Mouse (Mus musculus) splenic B cell, adult 2 months (primary cell): Measurements from ENCODE around the gene Repin1.
A peak's percentile ranks its signal among the peaks of the same experiment; 100 is the strongest.

Source experiments
- DNase-seq: peaks from one replicate; pipeline ENCODE4 v3.0.0-alpha.2; 2011; ENCODE audit warnings: low read depth, low spot score
- H3K27me3 ChIP-seq: 2 replicates; pipeline ENCODE4 v1.6.1; 2012; ENCODE audit warnings: mild to moderate bottlenecking, low read length, moderate library complexity, mixed read lengths; ENCODE audit not compliant: control insufficient read depth, poor library complexity, insufficient read depth, severe bottlenecking
- H3K36me3 ChIP-seq: 2 replicates; pipeline ENCODE4 v1.6.1; 2012; ENCODE audit warnings: mild to moderate bottlenecking, low read length, moderate library complexity, mixed read lengths; ENCODE audit not compliant: control insufficient read depth, poor library complexity, insufficient read depth, severe bottlenecking

Repin1 gene

DNA sequence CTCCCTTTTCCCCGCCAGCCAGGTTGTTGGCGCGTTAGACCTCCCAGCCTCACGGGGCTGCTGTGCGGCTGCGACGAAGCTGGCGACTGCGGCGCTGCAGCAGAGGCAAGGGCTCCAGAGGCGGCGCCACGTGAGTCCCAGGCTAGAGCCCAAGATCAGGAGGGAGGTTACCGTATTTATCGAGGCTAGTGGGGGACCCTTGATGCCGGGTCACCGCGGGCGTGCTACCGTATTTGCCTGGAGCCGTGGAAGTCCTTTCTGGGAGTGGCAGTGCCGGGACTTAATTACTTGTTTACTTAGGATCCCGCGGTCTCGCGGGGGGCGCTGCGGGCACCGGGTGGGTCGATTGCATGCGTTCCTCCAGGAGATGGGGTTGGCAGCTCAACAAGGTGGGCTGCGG is 33.3 kb downstream of the Repin1 start:
- H3K36me3 ChIP-seq, result no peaks in the 10 kb centered on the region
- no peaks in the 10 kb centered on the region for H3K27me3 ChIP-seq
- peak; percentile 43 for DNase-seq

DNA sequence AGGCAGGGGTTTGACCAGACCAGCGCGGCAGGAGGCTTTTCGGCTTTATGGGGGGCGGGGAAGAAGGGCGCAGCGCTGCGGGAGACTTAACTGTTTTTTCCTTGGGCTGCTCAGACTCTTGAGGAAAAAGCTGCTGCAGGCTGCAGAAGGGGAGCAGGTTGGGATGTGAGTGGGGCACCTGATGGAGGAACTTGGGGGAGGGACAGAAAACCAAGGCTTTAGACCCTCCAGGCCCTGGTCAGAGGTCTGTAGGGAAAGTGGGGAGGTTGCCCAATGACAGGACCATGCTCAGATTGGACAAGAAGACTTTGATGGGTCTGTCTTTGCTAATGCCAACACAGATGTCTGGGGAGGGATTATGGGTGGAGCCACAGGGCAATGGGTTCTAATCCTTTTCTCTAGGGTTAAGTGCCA is 33.8 kb downstream of the Repin1 start:
- no peaks in the 10 kb centered on the region for H3K36me3 ChIP-seq
- no peaks in the 10 kb centered on the region for H3K27me3 ChIP-seq
- DNase-seq, result no peak

DNA sequence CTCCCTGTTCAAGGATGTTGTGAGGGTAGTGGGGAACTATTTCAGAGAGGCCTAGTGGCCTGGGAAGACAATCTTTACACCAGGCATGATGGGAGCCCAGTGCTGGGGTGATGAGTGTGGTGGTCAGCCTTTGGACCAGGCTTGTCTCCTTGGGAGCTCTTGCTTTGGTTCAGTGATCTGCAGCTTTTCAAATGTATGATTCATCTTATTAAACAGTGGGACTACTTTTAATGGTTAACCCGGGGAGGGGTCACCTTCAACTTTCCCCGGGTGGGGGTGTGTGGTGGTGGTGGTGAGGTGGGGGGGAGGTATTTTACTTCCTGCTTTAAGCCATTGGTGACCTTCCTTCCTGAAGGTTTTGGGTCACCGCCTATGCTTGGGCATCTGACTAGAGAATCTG is 34.7 kb downstream of the Repin1 start:
- Histone ChIP-seq H3K36me3 (no peaks in the 10 kb centered on the region), H3K27me3 (no peaks in the 10 kb centered on the region)
- DNase-seq, result no peak

DNA sequence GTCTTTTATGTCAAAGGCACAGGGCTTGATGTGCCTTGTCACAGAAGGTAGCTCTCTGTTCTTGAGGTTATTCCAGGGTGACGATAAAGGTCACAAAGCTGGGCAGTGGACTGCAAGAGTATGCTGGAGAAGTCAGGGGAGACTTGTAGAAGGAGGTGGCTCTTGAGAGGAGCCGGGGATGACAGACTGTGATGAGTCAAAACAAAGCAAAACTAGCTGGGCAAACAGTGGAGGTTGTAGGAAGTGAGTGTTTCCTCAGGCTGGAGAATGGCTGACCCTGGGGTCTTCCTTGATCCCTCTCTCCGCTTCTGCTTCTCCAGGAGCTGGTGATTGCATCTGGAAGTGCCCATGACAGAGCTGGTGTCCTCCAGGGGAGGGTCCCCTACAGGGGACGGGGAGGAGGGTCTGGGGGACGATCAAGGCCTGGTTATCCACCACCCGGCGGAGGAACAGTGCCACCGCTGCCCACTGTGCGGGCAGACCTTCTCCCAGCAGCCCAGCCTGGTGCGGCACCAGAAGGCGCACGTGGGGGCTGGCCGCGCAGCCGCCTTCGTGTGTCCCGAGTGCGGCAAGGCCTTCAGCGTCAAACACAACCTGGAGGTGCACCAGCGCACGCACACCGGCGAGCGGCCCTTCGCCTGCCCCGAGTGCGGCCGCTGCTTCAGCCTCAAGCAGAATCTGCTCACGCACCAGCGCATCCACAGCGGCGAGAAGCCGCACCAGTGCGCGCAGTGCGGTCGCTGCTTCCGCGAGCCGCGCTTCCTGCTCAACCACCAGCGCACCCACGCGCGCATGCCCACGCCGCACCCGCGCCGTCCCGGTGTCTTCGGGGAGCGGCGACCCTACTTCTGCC is 35.4 kb downstream of the Repin1 start:
- DNase-seq, result peak; percentile 72
- no peaks in the 10 kb centered on the region for H3K36me3 ChIP-seq

DNA sequence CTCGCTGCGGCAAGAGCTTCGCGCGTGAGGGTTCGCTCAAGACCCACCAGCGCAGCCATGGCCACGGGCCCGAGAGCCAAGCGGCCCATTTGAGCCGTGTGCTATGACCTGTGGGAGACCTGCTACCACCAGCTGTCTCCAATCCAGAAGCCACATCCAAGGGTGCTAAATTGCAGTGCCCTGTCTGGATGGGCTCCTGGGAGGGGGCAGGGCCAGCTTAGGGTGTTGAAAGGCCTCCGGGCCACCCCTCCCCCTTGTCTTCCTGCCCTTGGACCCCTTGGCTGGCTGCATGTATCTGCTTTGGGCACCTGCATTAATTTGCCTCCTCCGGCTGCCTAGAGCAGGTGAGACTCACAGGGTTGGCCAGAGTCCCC is 36.0 kb downstream of the Repin1 start:
- H3K27me3 ChIP-seq, result no peaks in the 10 kb centered on the region
- no peak for DNase-seq

More for the DNA sequence above, 35.4 kb downstream of the Repin1 start:
- H3K27me3 ChIP-seq, result no peaks in the 10 kb centered on the region

DNA sequence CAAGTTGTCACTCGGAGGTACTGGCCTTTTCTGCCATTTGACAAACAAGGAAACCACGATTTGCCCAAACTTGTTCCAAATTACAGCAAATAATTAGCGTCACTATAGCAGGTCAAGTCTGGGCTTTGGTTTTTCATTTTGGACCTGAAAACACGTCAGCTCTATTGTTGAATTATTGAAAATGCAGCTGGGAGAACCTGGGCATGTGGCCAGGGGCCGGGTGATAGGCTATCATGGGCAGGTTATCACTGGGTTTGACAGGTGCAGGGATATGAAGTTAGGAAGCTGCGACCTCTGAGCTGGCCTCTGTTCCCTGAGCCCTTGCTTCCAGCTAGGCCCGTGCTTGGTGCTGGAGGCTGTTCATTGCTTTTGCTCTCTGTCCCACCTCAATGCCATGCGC is 37.1 kb downstream of the Repin1 start:
- Histone ChIP-seq H3K27me3 (no peaks in the 10 kb centered on the region), H3K36me3 (no peaks in the 10 kb centered on the region)
- no peak for DNase-seq

More for the DNA sequence above, 36.0 kb downstream of the Repin1 start:
- H3K36me3 ChIP-seq, result no peaks in the 10 kb centered on the region

DNA sequence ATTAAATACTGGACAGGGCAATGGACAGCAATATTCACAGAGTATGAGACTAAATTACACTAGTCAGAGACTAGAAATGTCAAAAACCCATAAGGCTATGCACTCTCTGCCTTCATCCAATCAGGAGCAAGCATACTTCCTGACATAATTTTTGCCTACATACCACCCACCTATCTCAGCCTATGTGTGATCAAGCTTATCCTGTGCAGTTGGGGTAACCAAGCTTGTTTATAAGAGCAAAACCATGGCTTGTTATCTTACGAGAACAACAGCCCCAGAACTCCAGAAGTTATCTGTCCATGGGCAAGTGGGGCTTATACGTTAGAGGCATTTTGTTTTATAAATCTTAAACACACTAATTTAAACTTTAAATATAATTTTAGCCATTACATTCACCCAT is 41.4 kb downstream of the Repin1 start:
- no peaks in the 10 kb centered on the region for H3K36me3 ChIP-seq
- H3K27me3 ChIP-seq, result no peaks in the 10 kb centered on the region
- DNase-seq, result no peak

DNA sequence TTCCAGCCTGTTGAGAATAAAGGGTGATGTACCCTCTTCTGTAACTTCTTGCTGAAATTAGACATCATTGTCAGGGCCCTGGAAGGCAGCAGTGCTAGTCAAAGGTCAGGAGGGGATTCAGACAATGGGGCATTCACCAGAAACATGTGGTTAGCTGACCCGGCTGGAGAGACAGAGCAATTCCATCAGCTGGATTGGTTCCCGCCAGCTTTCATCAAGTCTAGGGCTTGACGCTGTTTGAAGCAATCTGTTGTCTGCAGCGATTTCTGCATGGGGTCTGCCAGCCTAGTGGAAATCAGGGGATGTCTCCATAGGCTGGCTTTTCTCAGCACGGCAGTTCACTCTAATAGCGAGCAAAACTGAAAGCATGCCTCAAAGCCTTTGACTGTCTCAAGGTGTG is 42.8 kb downstream of the Repin1 start:
- no peak for DNase-seq
- Histone ChIP-seq H3K36me3 (no peaks in the 10 kb centered on the region), H3K27me3 (no peaks in the 10 kb centered on the region)

DNA sequence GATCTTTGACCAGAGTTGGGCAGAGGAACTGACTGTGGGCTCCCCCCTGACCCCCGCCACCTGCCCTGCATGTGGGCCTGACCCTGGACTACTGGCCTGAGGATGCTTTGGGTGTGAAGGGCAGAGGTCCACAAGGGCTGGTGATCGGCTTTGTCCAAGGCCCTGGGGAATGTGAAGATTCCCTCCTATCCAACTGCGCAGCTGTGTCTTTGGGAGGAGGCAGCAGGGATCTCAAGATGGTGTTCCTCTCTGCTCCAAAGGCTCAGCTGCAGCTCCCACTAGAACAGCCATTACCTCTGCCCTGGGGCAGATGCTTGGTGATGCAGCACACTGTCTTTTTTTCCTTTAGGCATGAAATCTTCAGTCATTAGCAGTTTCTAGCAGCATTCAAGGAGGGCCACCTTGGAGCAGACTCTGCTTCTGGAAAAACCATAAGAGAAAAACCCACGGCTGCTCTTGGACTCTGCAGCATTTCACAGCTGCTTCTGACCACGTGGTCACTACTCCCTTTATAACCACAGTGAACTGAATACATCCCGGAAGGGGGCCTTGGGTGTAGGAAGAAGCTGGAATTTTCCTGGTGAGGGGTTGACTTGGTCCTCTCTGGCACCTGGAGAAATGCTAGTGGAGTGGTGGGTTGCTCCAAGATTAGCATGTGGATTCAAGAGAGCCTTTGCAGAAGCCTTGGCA is 44.3 kb downstream of the Repin1 start:
- H3K27me3 ChIP-seq, result no peaks in the 10 kb centered on the region
- no peak for DNase-seq

DNA sequence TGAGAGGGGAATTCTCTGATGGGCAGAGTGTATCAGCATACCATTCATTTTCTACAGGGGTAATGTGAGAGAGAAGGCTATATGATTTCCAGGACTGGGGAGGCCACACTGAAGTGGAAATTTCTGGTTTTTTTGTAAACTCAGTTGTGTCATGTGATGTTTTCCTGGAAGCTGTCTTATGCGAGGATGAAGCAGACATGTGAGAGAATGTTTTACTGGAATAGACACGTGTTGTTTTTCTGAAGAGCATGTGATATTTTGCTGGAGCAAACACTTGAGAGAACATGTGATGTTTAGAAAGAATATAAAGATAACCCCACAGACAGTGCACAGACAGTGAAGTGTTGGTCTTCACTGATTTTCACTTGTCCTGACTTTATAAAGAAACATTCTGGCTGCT is 44.9 kb downstream of the Repin1 start:
- no peak for DNase-seq
- no peaks in the 10 kb centered on the region for H3K36me3 ChIP-seq

More for the DNA sequence above, 44.3 kb downstream of the Repin1 start:
- no peaks in the 10 kb centered on the region for H3K36me3 ChIP-seq

DNA sequence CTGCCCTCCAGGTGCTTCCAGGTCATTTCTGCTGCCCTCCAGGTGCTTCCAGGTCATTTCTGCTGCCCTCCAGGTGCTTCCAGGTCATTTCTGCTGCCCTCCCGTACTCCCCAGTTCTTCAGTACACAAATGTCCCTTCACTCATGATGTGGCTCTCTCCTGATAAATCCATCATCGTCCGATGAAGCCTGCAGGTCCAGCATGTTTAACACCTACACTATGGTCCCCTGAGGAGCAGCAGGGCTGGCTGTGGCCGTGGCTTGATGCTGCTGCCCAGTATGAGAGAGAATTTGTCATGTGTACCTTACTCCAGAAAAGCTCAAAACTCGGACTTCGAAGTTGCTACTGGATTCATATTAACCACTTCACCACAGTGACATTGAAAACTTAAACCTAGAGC is 47.7 kb downstream of the Repin1 start:
- no peaks in the 10 kb centered on the region for H3K27me3 ChIP-seq
- H3K36me3 ChIP-seq, result no peaks in the 10 kb centered on the region
- no peak for DNase-seq

More for the DNA sequence above, 44.9 kb downstream of the Repin1 start:
- no peaks in the 10 kb centered on the region for H3K27me3 ChIP-seq

DNA sequence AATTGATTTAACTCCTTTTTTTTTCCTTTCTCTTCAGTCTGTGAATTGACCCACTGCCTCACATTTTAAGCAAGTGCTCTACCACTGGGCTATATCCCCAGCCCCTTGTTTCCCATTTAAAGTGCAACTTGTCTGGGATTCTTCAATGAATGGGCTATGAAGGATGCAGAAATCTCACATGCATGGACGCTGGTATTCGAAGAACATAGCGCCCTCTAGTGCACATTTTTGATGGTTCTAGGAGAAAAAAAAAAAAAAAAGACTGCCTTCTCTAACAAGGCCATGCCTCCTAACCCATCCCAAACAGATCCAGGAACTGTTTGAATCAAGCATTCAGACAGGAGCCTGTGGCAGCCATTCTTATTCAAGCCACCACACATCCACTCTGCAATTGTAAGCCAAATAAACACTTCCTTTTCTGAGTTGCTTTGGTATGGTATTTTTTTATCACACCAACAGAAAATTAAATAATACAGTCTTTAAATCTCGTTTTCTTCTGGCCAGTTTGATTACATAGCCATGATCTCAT is 49.1 kb downstream of the Repin1 start:
- H3K36me3 ChIP-seq, result no peaks in the 10 kb centered on the region
- no peaks in the 10 kb centered on the region for H3K27me3 ChIP-seq
- DNase-seq, result peak; percentile 83

DNA sequence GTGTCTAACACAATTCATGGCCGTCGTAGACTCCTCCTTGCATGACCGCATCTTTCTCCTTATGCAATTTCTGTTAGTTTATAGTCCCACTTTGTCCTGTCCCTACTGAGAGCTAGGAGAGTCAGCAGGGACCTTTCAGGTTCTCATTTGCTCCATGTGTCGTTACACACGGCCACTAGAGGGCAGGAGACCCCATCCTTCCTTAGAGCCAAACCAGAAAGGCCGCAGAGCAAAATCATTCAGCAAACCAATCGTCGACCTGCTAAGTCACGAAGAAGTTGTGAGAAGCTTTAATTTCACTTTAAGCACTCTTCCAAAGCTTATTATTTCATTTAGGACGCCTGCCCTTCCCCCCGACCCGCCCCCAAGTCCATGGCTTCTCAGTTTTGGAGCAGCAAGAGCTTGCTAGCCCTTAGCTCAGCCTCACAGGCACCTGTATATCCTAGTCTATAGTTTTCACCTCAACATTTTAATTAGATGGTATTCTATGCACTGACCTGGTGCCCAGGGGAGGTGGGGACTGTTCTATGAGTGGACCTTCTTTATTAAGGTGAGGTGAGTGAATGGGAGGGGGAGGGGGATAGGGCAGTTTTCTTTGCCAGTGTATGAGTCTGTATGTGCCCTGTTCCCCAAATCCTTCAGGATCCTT is 52.1 kb downstream of the Repin1 start:
- DNase-seq, result peak; percentile 90
- Histone ChIP-seq H3K27me3 (no peaks in the 10 kb centered on the region), H3K36me3 (peaks cover 5% of the 10 kb centered on the region; the same call in 1 of the 2 replicates)

DNA sequence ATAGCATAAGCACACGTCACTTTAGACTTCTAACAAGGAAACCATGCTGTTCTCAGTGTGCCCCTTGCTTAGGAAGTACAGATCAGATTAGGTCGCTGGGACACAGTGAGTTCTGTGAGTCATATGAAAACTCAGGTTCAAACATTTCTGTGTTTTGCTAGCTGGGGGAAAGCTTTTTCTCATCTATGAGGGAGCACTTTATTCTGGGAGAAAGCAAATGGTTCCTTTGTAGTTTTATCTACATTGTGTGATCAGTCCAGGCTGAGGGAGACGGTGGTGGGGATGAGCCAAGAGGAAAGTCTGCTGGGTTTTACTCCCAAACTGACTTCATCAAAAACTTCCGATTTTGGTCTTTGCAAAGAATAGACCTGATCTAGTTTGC is 52.6 kb downstream of the Repin1 start:
- no peak for DNase-seq
- H3K27me3 ChIP-seq, result no peaks in the 10 kb centered on the region
- H3K36me3 ChIP-seq, result peaks cover 5% of the 10 kb centered on the region; the same call in 1 of the 2 replicates

DNA sequence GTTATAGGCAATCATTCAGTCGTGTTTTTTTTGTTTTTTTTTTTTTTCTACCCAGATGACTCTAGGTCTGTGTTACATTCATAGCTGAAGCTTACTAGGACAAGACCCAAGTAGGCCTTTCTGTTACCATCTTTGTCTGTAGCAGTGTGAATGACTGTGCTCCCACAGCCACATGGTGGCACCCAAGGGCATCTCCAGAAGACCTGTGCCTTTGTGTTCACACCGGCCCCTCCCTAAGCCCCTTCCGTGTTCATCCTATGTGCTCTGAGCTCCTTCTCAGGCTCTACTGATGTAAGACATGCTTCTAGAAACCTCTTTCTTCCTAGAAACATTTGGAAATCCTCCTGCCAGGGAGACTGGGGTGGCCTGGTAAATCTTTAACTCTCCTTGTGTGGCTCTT is 53.3 kb downstream of the Repin1 start, which contains the start of gene Gimap8:
TSS of gene Gimap8 (plus strand) at position 240 of the 400 bp plus-strand sequence.
- H3K36me3 ChIP-seq, result peaks cover 5% of the 10 kb centered on the region; the same call in 1 of the 2 replicates
- no peaks in the 10 kb centered on the region for H3K27me3 ChIP-seq
- peak; percentile 92 for DNase-seq
